Mouse (Mus musculus) limb, embryonic 10.5 days (tissue): ENCODE measurements at regions not wholly inside any gene's neighbourhood (a gene's known extent, or its start where the extent isn't known, plus 50 kb on each side); places are given as distances from the start of the nearest gene placed in this dataset.
A peak's percentile ranks its signal among the peaks of the same experiment; 100 is the strongest.

Experiments
- DNase-seq: peaks from one replicate; pipeline ENCODE4 v3.0.0-alpha.2; 2017; ENCODE audit warnings: low spot score
- H3K27ac ChIP-seq: fragments of 300-500 bp; sonication (generic); 2 replicates; pipeline ENCODE4 v1.5.1; 2016; ENCODE audit warnings: mild to moderate bottlenecking
- H3K27me3 ChIP-seq: fragments of 300-500 bp; sonication (generic); 2 replicates; pipeline ENCODE4 v1.6.1; 2016; ENCODE audit warnings: low read depth, mild to moderate bottlenecking; ENCODE audit not compliant: poor library complexity, severe bottlenecking
- H3K36me3 ChIP-seq: fragments of 300-500 bp; sonication (generic); 2 replicates; pipeline ENCODE4 v1.6.1; 2016; ENCODE audit warnings: mild to moderate bottlenecking, moderate library complexity
- H3K4me1 ChIP-seq: fragments of 300-500 bp; sonication (generic); 2 replicates; pipeline ENCODE4 v1.6.1; 2016
- H3K4me3 ChIP-seq: fragments of 300-500 bp; sonication (generic); 2 replicates; pipeline ENCODE4 v1.5.1; 2016; ENCODE audit warnings: mild to moderate bottlenecking, moderate library complexity
- H3K9me3 ChIP-seq: fragments of 300-500 bp; sonication (generic); replicated peaks from 2 replicates; pipeline ENCODE4 v1.6.1; 2016; ENCODE audit warnings: mild to moderate bottlenecking
- WGBS: fragments of 180-500 bp; shearing (Covaris S2); methylation state at CpG from one replicate; pipeline ENCODE4 v1.1.7; 2016; 5-methylcytosine and 5-hydroxymethylcytosine counted together

- WGBS: 5% methylated on average over 4 of the region's 4 CpGs
- Histone ChIP-seq H3K4me3 (no peak overlapping the region), H3K27me3 (peaks cover 16% of the 10 kb centered on the region), H3K9me3 (no peaks in the 10 kb centered on the region), H3K4me1 (peaks cover 41% of the 10 kb centered on the region), H3K36me3 (no peaks in the 10 kb centered on the region), H3K27ac (peak overlapping the region; percentile 70)
- peak; percentile 51 for DNase-seq
These were observed 116.2 kb upstream of the Mpped2 start for GRCm38 (mm10) chr2:106576746-106577323.

- 14% methylated on average over 1 of the region's 1 CpGs for WGBS
- H3K4me3 ChIP-seq: no peak overlapping the region
- no peak overlapping the region; the same call in 1 of the 2 replicates for H3K27ac ChIP-seq
- no peak for DNase-seq
- peaks cover 16% of the 10 kb centered on the region for H3K27me3 ChIP-seq
- no peaks in the 10 kb centered on the region for H3K9me3 ChIP-seq
- H3K36me3 ChIP-seq: no peaks in the 10 kb centered on the region
- H3K4me1 ChIP-seq: peaks cover 41% of the 10 kb centered on the region
These were observed 115.0 kb upstream of the Mpped2 start for GRCm38 (mm10) chr2:106578062-106578461.

DNA sequence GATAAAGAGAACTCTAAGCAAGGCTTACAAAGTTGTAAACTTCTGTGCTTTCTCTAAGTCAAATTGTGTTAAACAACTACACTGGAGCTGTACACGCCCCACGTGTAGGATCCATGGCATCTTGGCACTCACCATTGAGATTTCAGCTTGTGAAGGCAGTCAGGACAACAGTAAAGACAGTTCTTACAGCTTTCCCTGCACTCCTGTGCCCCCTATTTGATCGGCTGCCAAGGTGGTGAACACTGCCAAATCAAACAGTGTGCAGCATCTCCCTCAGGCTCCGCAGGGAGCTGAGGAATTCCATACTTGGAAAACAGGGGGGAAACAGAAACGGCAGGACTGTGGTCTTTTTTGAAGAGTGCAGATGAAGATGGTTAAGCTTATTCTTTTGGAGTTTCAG is 112.4 kb upstream of the Mpped2 start:
- 80% methylated on average over 5 of the region's 5 CpGs for WGBS
- Histone ChIP-seq H3K4me1 (peaks cover 36% of the 10 kb centered on the region), H3K27me3 (peaks cover 16% of the 10 kb centered on the region), H3K27ac (no peak overlapping the region), H3K9me3 (no peaks in the 10 kb centered on the region), H3K4me3 (no peak overlapping the region), H3K36me3 (no peaks in the 10 kb centered on the region)
- no peak for DNase-seq

DNA sequence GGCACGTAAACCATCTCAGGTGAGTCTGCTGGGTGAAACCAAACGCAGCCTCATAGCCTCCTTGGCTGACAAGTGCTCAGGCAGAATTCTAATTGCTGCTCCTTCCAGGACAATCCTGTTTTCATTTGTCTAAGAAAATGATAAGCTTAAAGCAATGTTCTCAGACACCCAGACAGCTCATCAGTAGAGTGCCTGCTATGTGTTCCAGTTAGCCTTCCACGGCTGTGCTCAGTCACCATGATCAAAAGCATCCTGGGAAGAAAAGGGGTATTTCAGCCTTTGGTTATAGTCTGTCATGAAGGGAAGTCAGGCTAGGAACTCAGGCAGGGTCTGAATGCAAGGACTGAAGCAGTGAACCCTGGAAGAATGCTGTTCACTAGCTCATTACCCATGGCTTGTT is 71.8 kb upstream of the Mpped2 start:
- 88% methylated on average over 3 of the region's 3 CpGs for WGBS
- H3K9me3 ChIP-seq: no peaks in the 10 kb centered on the region
- no peak for DNase-seq
- no peaks in the 10 kb centered on the region for H3K4me1 ChIP-seq
- H3K27me3 ChIP-seq: no peaks in the 10 kb centered on the region
- H3K27ac ChIP-seq: no peak overlapping the region
- no peak overlapping the region for H3K4me3 ChIP-seq
- no peaks in the 10 kb centered on the region for H3K36me3 ChIP-seq

- WGBS: 93% methylated on average over 5 of the region's 5 CpGs
- H3K9me3 ChIP-seq: no peaks in the 10 kb centered on the region
- H3K36me3 ChIP-seq: no peaks in the 10 kb centered on the region
- DNase-seq: no peak
- no peaks in the 10 kb centered on the region for H3K27me3 ChIP-seq
- no peak overlapping the region for H3K27ac ChIP-seq
- H3K4me3 ChIP-seq: no peak overlapping the region
- H3K4me1 ChIP-seq: no peaks in the 10 kb centered on the region
These were observed 70.7 kb upstream of the Mpped2 start for GRCm38 (mm10) chr2:106622326-106622725.

GRCm38 (mm10) chr2:106623680-106624079 is 69.4 kb upstream of the Mpped2 start:
- 91% methylated on average over 2 of the region's 2 CpGs for WGBS
- Histone ChIP-seq H3K27ac (no peak overlapping the region), H3K9me3 (no peaks in the 10 kb centered on the region), H3K4me1 (no peaks in the 10 kb centered on the region), H3K36me3 (no peaks in the 10 kb centered on the region), H3K27me3 (no peaks in the 10 kb centered on the region), H3K4me3 (no peak overlapping the region)
- no peak for DNase-seq

DNA sequence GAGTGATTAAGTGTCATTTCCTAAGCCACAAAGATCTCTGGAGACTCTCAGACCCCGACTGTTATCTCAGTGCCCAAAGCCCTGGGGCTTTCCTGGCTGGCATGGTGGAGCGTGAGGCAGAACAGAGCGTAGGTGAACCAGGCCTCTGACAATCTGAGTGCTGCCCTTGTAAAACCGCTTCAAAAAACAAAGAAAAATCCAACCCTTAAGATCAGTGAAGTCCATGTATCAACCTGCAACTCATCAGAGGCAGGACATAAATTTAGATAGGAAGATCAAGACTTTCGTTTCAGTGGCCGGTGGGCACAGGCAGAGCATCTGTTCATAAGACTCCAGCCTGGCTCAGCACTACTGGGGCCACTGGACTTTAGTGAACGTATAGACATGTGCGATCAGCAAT is 61.1 kb upstream of the Mpped2 start:
- no peak overlapping the region for H3K27ac ChIP-seq
- no peaks in the 10 kb centered on the region for H3K36me3 ChIP-seq
- no peaks in the 10 kb centered on the region for H3K27me3 ChIP-seq
- peaks cover 6% of the 10 kb centered on the region; the same call in 1 of the 2 replicates for H3K4me1 ChIP-seq
- no peak for DNase-seq
- no peaks in the 10 kb centered on the region for H3K9me3 ChIP-seq
- H3K4me3 ChIP-seq: no peak overlapping the region
- 58% methylated on average over 8 of the region's 8 CpGs for WGBS
